Mouse (Mus musculus): ENCODE data around the gene Fam173b.

The Fam173b gene

DNA sequence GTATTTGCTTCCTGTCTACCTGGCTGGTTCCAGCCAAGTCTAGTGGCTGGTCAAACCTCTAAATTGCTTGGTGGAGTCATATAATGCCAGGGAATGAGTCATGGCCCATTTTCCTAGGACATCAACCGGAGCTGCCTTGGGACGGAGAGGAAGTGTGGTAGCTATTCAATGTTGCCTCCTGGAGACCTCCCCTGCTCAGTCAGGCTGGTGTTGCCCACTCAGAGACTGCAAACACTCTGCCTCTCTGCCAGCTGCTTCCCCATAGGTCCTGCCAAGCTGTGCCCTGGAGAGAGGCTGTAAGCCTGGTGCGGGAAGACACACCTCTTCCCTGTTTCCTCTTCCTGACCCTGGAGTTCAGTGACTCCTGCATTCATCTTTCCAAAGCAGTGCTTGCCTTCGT lies 30.8 kb downstream of the Fam173b start:
- no peak for DNase-seq (ENCODE audit: low read depth, low spot score)

- no peak for DNase-seq (ENCODE audit: low read depth, low spot score)
Observed at GRCm38 (mm10) chr15:31634582-31634981, 32.9 kb downstream of the Fam173b start.

DNA sequence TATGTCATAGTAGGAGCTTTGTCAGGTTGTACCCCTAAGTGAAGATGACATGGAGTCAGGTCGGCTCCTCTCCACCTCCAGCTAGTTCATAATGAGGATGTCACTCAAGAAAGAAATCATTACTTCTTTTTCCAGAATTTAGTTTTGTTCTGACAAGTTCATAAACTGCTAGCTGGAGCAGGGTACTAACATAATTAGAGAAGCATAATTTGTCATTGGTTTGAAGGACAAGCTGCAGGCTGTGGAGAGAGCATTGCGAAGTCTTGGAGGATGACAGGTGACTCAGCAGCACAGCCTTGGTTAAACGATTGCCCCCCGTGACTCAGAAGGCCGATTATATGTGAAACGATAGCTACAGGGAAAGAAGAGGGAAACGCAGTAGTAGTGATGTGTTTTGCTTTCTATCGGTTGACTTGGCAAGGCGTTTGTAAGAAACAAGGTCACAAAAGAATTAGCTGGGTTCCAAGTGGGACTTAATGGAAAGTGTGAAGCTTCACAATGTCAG lies 34.5 kb downstream of the Fam173b start:
- no peak for DNase-seq (ENCODE audit: low read depth, low spot score)

DNA sequence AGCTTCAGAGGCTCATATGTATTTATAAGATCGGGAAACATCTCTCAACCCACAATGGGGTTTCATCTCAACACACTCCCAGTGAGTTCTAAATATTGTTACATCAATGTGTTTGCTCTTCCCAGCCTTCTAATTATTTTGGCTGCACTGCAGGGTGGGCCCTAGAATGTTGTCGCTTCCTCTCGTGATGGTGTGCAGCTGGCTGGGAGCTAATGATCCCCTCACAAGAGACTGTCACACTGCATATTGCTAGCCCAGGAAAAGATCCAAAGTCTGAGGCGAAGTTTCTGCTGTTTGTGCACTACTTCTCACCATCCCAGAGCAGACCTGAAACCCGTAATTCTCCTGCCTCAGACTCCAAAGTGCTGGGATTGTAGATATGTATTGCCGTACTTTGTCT lies 45.6 kb downstream of the Fam173b start:
- no peak for DNase-seq (ENCODE audit: low read depth, low spot score)

DNA sequence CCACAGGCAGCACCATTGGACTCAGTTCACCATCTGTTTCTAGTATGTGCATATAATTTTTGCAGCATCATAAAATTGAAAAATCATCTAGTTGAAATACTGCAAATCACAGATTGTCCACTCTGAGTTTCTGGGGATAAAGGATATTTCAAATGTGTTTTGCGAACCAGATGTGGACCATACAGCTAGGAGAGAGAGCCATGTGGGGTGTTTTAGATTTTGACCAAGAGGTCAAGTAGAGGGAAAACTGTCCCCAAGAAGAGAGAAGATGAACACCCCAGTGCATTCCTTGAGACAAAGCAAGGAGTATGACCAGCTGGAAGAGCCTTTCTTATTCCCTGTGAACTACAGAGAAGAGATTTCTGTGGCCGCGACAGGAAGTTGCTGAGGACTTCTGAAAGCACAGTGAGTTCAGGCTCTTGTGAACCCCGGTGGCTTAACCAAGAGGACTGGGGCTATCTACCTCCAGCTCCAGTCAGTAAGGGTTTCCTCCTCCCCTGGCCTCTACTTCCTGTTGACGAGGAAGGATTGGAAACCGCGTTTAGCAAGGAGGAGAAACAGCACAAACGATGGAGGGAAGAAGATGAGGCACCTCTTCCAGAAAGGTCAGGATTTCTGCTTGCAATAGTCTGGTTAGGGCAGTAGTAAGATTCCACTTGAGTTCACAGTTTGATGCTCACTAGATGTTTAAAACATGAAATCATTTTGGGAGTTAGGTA lies 46.4 kb downstream of the Fam173b start:
- DNase-seq (ENCODE audit: low read depth, low spot score): no peak

DNA sequence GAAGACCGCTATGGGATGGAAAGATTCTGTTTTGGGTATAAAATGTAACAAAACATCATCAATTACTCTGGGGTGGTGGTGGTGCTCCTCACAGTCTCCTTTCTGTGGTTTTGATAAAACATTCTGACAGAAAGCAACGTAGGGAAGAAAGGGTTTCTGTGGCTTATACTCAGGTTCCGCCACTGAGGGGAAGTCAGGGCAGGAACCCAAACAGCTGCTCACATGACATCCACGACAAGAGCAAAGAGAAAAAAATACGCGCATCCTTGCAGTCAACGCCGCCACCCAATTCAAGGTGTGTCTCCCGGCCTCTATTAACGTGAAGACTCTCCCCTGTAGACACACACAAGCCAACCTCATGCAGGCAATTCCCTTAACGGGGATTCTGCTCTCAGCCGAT lies 48.0 kb downstream of the Fam173b start:
- no peak for DNase-seq (ENCODE audit: low read depth, low spot score)

DNA sequence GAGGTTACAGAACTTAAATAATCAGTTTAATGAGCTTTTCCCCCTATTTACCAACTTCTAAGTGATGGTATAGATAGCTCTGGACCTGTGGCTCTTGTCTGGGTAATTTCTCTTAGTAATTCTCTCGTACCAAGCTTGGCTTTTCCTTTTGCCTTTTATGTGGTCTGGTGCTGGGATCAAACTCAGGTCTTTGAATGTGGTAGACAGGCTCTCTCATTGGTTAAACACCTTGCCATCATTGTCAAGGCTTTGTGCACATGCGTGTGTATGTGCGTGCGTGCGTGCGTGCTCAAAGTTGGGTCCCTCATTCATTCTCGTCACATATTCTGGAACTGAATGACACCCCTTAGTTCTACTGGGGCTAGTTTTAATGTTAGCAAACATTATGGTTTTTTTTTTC lies 49.2 kb downstream of the Fam173b start:
- no peak for DNase-seq (ENCODE audit: low read depth, low spot score)

DNA sequence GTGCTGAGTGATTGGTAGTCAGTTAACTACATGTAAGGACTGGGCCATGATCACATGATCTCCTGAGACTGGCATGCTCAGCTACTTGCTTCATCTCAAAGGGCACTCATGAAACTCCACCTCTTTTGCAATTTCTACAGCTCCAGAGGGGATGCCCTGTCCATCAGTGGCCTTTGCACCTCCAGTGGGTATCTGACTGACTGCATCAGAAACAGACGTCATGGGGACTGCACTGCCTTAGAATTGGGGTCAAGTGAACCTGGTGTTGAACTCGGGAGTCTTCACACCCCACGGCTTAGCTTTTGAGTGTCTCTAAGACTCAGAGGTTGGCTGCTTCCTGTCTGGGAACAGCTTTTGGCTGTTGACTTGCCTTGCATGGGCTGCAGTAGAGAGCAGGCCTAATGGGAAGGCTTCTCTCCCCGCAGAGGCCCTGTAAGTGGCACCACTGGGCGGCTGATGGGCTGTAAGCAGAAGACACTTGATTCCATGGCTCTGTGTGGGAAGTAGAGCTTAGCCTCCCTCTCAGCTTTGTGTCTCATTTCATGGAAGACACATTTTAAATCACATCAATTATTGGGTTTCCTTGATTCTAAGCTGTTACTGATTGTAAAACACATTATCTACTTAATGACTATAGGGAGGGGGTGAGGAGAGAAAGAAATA lies 58.6 kb downstream of the Fam173b start:
- DNase-seq (ENCODE audit: low read depth, low spot score): no peak

DNA sequence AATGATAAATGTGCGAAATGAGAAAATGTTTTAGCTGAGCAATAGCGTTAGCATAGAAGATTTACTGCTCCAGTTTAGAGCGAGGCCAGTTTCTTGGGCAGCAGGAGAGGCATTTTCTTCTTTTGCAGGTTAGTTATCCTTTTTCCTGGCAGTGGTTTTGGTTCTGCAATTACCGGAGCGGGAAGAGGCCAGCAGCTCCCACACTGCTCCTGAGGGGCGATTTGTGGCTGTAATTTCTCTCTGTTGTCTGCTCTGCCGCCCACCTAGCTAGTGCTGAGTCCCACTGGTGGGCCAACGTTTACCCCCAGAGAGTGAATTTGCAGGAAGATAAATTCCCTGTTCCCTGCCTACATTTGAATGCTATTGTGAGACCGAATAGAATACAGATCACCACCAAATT lies 59.2 kb downstream of the Fam173b start:
- DNase-seq (ENCODE audit: low read depth, low spot score): no peak

GRCm38 (mm10) chr15:31661802-31662201 lies 60.1 kb downstream of the Fam173b start:
- DNase-seq (ENCODE audit: low read depth, low spot score): no peak

- DNase-seq (ENCODE audit: low read depth, low spot score): no peak
Observed at GRCm38 (mm10) chr15:31663074-31663473, 61.4 kb downstream of the Fam173b start.
